Mouse (Mus musculus): Measurements from ENCODE around the gene Rptor. TPM values are rescaled to one million over a fixed set of nuclear protein-coding genes. Genes with fewer than 3 reads are reported as not detected.

Gene Rptor
- polyA plus RNA-seq, 1 experiment from 2014 or later = 18.3 TPM

- no peak overlapping the region for H3K4me2 ChIP-seq (replicated peaks)
- no peak overlapping the region for H3K27ac ChIP-seq (replicated peaks)
- 76% methylated on average over 3 of the region's 3 CpGs for WGBS
- no peak overlapping the region for H3K4me3 ChIP-seq
- H3K9ac ChIP-seq (replicated peaks) = no peak overlapping the region
- no peaks in the 10 kb centered on the region for H3K9me3 ChIP-seq
- ATAC-seq (ENCODE audit: low FRiP score, low read depth) = no peak
- H3K4me1 ChIP-seq = peaks cover 5% of the 10 kb centered on the region; the same call in 1 of the 2 replicates
- H3K36me3 ChIP-seq = no peaks in the 10 kb centered on the region
- no peaks in the 10 kb centered on the region for H3K27me3 ChIP-seq
These were observed 28.6 kb downstream of the Rptor start for GRCm38 (mm10) chr11:119631222-119631870.

- Histone ChIP-seq H3K36me3 (no peaks in the 10 kb centered on the region), H3K27me3 (no peaks in the 10 kb centered on the region), H3K9me3 (no peaks in the 10 kb centered on the region), H3K4me2 (replicated peaks) (no peak overlapping the region), H3K9ac (replicated peaks) (no peak overlapping the region), H3K4me3 (no peak overlapping the region), H3K4me1 (peaks cover 5% of the 10 kb centered on the region; the same call in 1 of the 2 replicates), H3K27ac (replicated peaks) (no peak overlapping the region)
- no peak for ATAC-seq (ENCODE audit: low FRiP score, low read depth)
- WGBS = 93% methylated on average over 4 of the region's 4 CpGs
These were observed 33.7 kb downstream of the Rptor start for GRCm38 (mm10) chr11:119636371-119636883.

GRCm38 (mm10) chr11:119637519-119637918, 34.8 kb downstream of the Rptor start:
- Histone ChIP-seq H3K4me1 (peaks cover 5% of the 10 kb centered on the region; the same call in 1 of the 2 replicates), H3K36me3 (no peaks in the 10 kb centered on the region), H3K9me3 (no peaks in the 10 kb centered on the region), H3K4me3 (no peak overlapping the region), H3K27ac (replicated peaks) (no peak overlapping the region), H3K4me2 (replicated peaks) (no peak overlapping the region), H3K9ac (replicated peaks) (no peak overlapping the region), H3K27me3 (0 out of 2 replicates have a peak, but pooled peaks cover 4% of the 10 kb centered on the region)
- no peak for ATAC-seq (ENCODE audit: low FRiP score, low read depth)
- 84% methylated on average over 6 of the region's 6 CpGs for WGBS

GRCm38 (mm10) chr11:119640491-119640890, 37.8 kb downstream of the Rptor start:
- ATAC-seq (ENCODE audit: low FRiP score, low read depth) = no peak
- no peak overlapping the region for H3K9ac ChIP-seq (replicated peaks)
- H3K9me3 ChIP-seq = no peaks in the 10 kb centered on the region
- H3K4me1 ChIP-seq = peaks cover 29% of the 10 kb centered on the region
- H3K4me2 ChIP-seq (replicated peaks) = no peak overlapping the region
- H3K27ac ChIP-seq (replicated peaks) = no peak overlapping the region
- 0 out of 2 replicates have a peak, but pooled peaks cover 4% of the 10 kb centered on the region for H3K27me3 ChIP-seq
- WGBS = 75% methylated on average over 9 of the region's 9 CpGs
- H3K4me3 ChIP-seq = no peak overlapping the region
- H3K36me3 ChIP-seq = no peaks in the 10 kb centered on the region

DNA sequence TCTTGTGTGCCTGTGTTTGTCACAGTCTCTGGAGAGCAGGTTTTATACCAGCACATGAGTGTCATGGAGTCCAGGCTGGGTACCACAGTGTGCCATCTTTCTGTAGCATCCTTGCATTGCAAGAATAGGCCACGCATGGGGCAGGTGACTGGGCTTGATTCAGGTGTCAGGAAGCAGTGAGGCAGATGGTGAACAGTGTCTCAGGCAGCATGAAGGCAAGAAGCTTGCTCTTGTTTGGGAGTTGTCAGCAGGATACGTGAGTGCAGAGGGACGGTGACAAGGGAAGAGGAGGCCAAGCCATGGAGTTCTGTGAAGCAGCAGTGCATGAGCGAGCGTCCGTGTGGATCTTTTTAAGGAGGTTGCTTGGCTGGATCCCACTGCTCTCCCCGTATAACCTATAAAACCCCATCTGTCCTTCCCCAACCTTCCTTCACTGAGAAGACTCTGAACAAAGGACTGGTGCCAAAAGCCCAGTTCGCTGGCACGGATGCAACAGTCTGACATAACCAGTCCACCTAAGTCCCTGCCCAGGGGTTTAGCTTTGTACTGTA, 39.2 kb downstream of the Rptor start:
- H3K4me3 ChIP-seq = no peak overlapping the region
- H3K4me1 ChIP-seq = peaks cover 35% of the 10 kb centered on the region
- H3K27me3 ChIP-seq = 0 out of 2 replicates have a peak, but pooled peaks cover 4% of the 10 kb centered on the region
- no peaks in the 10 kb centered on the region for H3K36me3 ChIP-seq
- no peak overlapping the region for H3K9ac ChIP-seq (replicated peaks)
- H3K27ac ChIP-seq (replicated peaks) = no peak overlapping the region
- WGBS = 95% methylated on average over 9 of the region's 9 CpGs
- ATAC-seq (ENCODE audit: low FRiP score, low read depth) = no peak
- no peaks in the 10 kb centered on the region for H3K9me3 ChIP-seq
- H3K4me2 ChIP-seq (replicated peaks) = no peak overlapping the region

GRCm38 (mm10) chr11:119643347-119643746, 40.6 kb downstream of the Rptor start:
- Histone ChIP-seq H3K9me3 (no peaks in the 10 kb centered on the region), H3K36me3 (no peaks in the 10 kb centered on the region), H3K4me3 (no peak overlapping the region), H3K27ac (replicated peaks) (no peak overlapping the region), H3K9ac (replicated peaks) (no peak overlapping the region), H3K27me3 (0 out of 2 replicates have a peak, but pooled peaks cover 4% of the 10 kb centered on the region), H3K4me1 (peaks cover 35% of the 10 kb centered on the region), H3K4me2 (replicated peaks) (no peak overlapping the region)
- no peak for ATAC-seq (ENCODE audit: low FRiP score, low read depth)
- 90% methylated on average over 7 of the region's 7 CpGs for WGBS

GRCm38 (mm10) chr11:119644140-119644539, 41.4 kb downstream of the Rptor start:
- Histone ChIP-seq H3K9ac (replicated peaks) (no peak overlapping the region; the same call in 1 of the 2 replicates), H3K27ac (replicated peaks) (no peak overlapping the region), H3K4me1 (peaks cover 35% of the 10 kb centered on the region), H3K9me3 (no peaks in the 10 kb centered on the region), H3K4me3 (no peak overlapping the region), H3K27me3 (0 out of 2 replicates have a peak, but pooled peaks cover 4% of the 10 kb centered on the region), H3K36me3 (no peaks in the 10 kb centered on the region), H3K4me2 (replicated peaks) (no peak overlapping the region)
- ATAC-seq (ENCODE audit: low FRiP score, low read depth) = no peak
- 77% methylated on average over 7 of the region's 7 CpGs for WGBS

DNA sequence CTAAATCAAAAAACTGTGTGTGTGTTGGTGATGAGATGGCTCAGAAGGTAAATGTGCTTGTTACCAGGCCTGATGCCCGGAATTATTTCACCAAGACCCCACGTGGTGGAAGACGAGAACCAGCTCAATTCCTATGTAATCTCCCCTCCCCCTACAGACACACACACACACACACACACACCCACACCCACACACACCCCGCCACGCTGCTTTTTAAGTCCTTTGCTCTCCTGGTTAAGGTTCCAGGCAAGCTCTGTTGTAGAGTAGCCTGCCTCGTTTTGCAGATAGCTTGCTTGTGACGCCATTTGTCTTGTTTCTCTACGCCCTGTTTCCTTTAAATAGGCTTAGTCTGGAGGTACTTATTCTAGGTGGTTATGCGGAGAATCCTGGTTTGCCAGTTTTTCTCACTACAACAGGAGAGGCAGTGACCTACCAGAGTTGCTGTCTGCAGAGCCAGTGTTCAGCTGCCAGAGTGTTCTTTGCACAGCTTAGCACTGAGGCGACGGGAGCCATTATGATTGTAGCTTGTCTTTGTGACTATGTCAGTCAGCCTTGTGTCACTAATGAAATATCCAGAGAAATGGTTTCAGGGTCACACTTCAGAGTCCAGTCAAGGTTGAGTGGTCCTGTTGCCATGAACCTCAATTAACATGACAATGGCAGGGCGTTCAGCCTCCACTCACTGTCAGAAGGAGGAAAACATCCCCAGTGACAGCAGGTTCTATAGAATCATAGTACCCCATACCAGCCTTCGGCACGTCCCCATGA, 42.1 kb downstream of the Rptor start:
- 23% methylated on average over 14 of the region's 14 CpGs for WGBS
- Histone ChIP-seq H3K9me3 (no peaks in the 10 kb centered on the region), H3K9ac (replicated peaks) (no peak overlapping the region; the same call in 1 of the 2 replicates), H3K4me1 (peaks cover 37% of the 10 kb centered on the region), H3K4me3 (no peak overlapping the region), H3K27me3 (0 out of 2 replicates have a peak, but pooled peaks cover 4% of the 10 kb centered on the region), H3K27ac (replicated peaks) (peak overlapping the region; percentile 78), H3K36me3 (no peaks in the 10 kb centered on the region), H3K4me2 (replicated peaks) (peak overlapping the region; percentile 26)
- ATAC-seq (ENCODE audit: low FRiP score, low read depth) = peak; percentile 54; the same call in 1 of the 2 replicates

- H3K36me3 ChIP-seq = no peaks in the 10 kb centered on the region
- no peak overlapping the region for H3K4me2 ChIP-seq (replicated peaks)
- no peaks in the 10 kb centered on the region for H3K9me3 ChIP-seq
- ATAC-seq (ENCODE audit: low FRiP score, low read depth) = no peak
- H3K4me1 ChIP-seq = peaks cover 27% of the 10 kb centered on the region
- no peaks in the 10 kb centered on the region for H3K27me3 ChIP-seq
- no peak overlapping the region for H3K9ac ChIP-seq (replicated peaks)
- no peak overlapping the region for H3K4me3 ChIP-seq
- H3K27ac ChIP-seq (replicated peaks) = no peak overlapping the region
These were observed 47.8 kb downstream of the Rptor start for GRCm38 (mm10) chr11:119650456-119650855.

GRCm38 (mm10) chr11:119653336-119653735, 50.6 kb downstream of the Rptor start:
- H3K4me3 ChIP-seq = no peak overlapping the region
- no peak overlapping the region for H3K4me2 ChIP-seq (replicated peaks)
- no peak for ATAC-seq (ENCODE audit: low FRiP score, low read depth)
- H3K27ac ChIP-seq (replicated peaks) = no peak overlapping the region
- no peaks in the 10 kb centered on the region for H3K27me3 ChIP-seq
- WGBS = 90% methylated on average over 9 of the region's 9 CpGs
- 0 out of 2 replicates have a peak, but pooled peaks cover under 1% of the 10 kb centered on the region for H3K36me3 ChIP-seq
- peaks cover 20% of the 10 kb centered on the region; the same call in 1 of the 2 replicates for H3K4me1 ChIP-seq
- H3K9me3 ChIP-seq = no peaks in the 10 kb centered on the region
- H3K9ac ChIP-seq (replicated peaks) = no peak overlapping the region

- Histone ChIP-seq H3K4me3 (no peak overlapping the region), H3K4me1 (no peaks in the 10 kb centered on the region), H3K4me2 (replicated peaks) (no peak overlapping the region), H3K9me3 (no peaks in the 10 kb centered on the region), H3K9ac (replicated peaks) (no peak overlapping the region), H3K27me3 (no peaks in the 10 kb centered on the region), H3K36me3 (0 out of 2 replicates have a peak, but pooled peaks cover 3% of the 10 kb centered on the region), H3K27ac (replicated peaks) (no peak overlapping the region)
- 94% methylated on average over 6 of the region's 6 CpGs for WGBS
- no peak for ATAC-seq (ENCODE audit: low FRiP score, low read depth)
These were observed 54.8 kb downstream of the Rptor start for GRCm38 (mm10) chr11:119657534-119657933.

DNA sequence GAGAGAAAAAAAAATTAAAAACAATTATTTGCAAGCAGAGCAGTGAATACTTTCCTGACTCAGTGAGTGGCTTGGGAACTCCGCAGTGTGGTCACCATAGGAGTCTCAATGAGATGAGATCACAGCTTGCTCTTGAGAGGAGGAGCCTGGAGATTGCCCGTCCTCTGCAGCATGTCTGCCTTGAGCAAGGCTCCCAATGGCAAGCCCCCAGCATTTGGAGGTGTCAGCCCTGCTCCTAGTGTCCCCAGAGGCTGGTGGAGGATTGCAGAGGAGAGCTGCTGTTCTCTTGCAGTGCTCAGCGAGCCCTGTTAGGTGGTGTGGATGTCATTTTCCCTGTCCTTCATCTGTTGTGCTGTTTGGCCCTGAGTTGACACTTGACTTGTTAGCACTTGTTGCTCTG, 56.6 kb downstream of the Rptor start:
- Histone ChIP-seq H3K4me2 (replicated peaks) (no peak overlapping the region), H3K4me3 (no peak overlapping the region), H3K4me1 (no peaks in the 10 kb centered on the region), H3K36me3 (0 out of 2 replicates have a peak, but pooled peaks cover 3% of the 10 kb centered on the region), H3K9me3 (no peaks in the 10 kb centered on the region), H3K9ac (replicated peaks) (no peak overlapping the region), H3K27ac (replicated peaks) (no peak overlapping the region), H3K27me3 (no peaks in the 10 kb centered on the region)
- ATAC-seq (ENCODE audit: low FRiP score, low read depth) = no peak
- 87% methylated on average over 3 of the region's 3 CpGs for WGBS

Measured in midbrain, embryonic 12.5 days (tissue).